Mouse (Mus musculus) ES-E14 (cell line): Measurements from ENCODE around the gene Kifc3. TPM values are rescaled to one million over a fixed set of nuclear protein-coding genes. Genes with fewer than 3 reads are reported as not detected.

ENCODE experiments used
- DNase-seq: peaks from one replicate; pipeline ENCODE4 v3.0.0-alpha.2; 2013; ENCODE audit warnings: low read depth, low spot score
- H3K27ac ChIP-seq: 2 replicates; pipeline ENCODE4 v1.5.1; 2012; ENCODE audit warnings: low read depth, mild to moderate bottlenecking, low read length, moderate library complexity, mixed read lengths; ENCODE audit not compliant: poor library complexity, insufficient read depth, severe bottlenecking
- H3K36me3 ChIP-seq: 2 replicates; pipeline ENCODE4 v1.6.1; 2012; ENCODE audit warnings: mild to moderate bottlenecking, low read length, moderate library complexity, mixed read lengths; ENCODE audit not compliant: control insufficient read depth, poor library complexity, insufficient read depth, severe bottlenecking
- H3K4me1 ChIP-seq, 2 experiments: fragments of 150-350 bp in 1 of 2; sonication (generic) in 1 of 2; 2 replicates each; pipeline ENCODE4 v1.6.1; 2012; ENCODE audit warnings: low read length in 2 of 2, mild to moderate bottlenecking in 1 of 2, mixed read lengths in 1 of 2; ENCODE audit not compliant: control insufficient read depth in 2 of 2, insufficient read depth in 2 of 2, poor library complexity in 1 of 2
- H3K4me3 ChIP-seq, 2 experiments: fragments of 150-350 bp in 1 of 2; sonication (generic) in 1 of 2; 2 replicates each; pipeline ENCODE4 v1.5.1; 2012; ENCODE audit warnings: low read length in 2 of 2, low read depth in 1 of 2, mild to moderate bottlenecking in 1 of 2, mixed read lengths in 1 of 2; ENCODE audit not compliant: insufficient read depth in 1 of 2, poor library complexity in 1 of 2, severe bottlenecking in 1 of 2
- H3K9ac ChIP-seq: 2 replicates; pipeline ENCODE4 v1.6.1; 2012; ENCODE audit warnings: low read depth, mild to moderate bottlenecking, low read length, mixed read lengths; ENCODE audit not compliant: poor library complexity, insufficient read depth, severe bottlenecking
- H3K9me3 ChIP-seq: fragments of 150-350 bp; sonication (generic); 2 replicates; pipeline ENCODE4 v1.6.1; 2012; ENCODE audit warnings: low read depth, mild to moderate bottlenecking, low read length; ENCODE audit not compliant: control insufficient read depth, insufficient read depth
- CHD2 ChIP-seq: IDR thresholded peaks from 2 replicates; pipeline ENCODE4 v1.6.1; 2014; ENCODE audit warnings: mild to moderate bottlenecking, low read depth, low read length, inconsistent platforms
- HCFC1 ChIP-seq: IDR thresholded peaks from 2 replicates; pipeline ENCODE4 v1.6.1; 2012; ENCODE audit warnings: low read length, inconsistent platforms, borderline replicate concordance; ENCODE audit not compliant: insufficient read depth
- MAFK ChIP-seq: IDR thresholded peaks from 2 replicates; pipeline ENCODE4 v1.6.1; 2014; ENCODE audit warnings: mild to moderate bottlenecking, low read depth, low read length, inconsistent platforms; ENCODE audit not compliant: insufficient read depth
- ZC3H11A ChIP-seq: IDR thresholded peaks from 2 replicates; pipeline ENCODE4 v1.6.1; 2012; ENCODE audit warnings: low read depth, mild to moderate bottlenecking, inconsistent platforms, low read length, borderline replicate concordance
- ZNF384 ChIP-seq: IDR thresholded peaks from 2 replicates; pipeline ENCODE4 v1.6.1; 2012; ENCODE audit warnings: low read depth, low read length, inconsistent platforms
- in situ Hi-C, 2 experiments: fragments of 600-800 bp; cut with MboI; formaldehyde crosslinking; loops; one replicate each; pipeline ENCODE4 v1.15.1; 2025; ENCODE audit warnings: low sequenced_read_pairs in 2 of 2, inconsistent platforms in 1 of 2; ENCODE audit not compliant: unreplicated experiment in 2 of 2
- total RNA-seq: library from RNA; depleted of rRNA; stranded (reverse); fragments of 300-350 nt; gene quantifications from 2 replicates; pipeline ENCODE4 v1.2.3, GENCODE M21; 2012

The Kifc3 gene
- total RNA-seq, 1 experiment, result 45.6 TPM

DNA sequence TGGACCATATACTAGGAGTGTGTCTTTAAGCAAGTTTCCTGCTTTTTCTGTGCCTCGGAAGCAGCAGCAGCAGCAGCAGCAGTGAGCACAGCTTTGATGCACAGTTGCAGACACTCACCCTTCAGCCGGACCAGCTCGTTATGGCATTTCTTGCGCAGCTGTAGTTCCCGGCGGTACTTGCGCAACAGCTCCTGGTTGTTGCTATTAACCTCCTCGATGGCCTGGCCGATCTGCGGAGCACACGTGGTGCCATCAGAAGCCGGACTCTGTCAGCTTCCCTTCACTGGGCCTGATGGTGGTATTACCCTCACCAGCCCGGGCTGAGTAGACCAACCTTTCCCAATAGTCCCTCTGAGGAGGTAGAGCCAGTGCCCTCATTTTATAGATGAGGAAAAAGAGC is 95.3 kb downstream of the Kifc3 start:
- Histone ChIP-seq H3K36me3 (peaks cover 27% of the 10 kb centered on the region), H3K27ac (no peak overlapping the region)
- in situ Hi-C loops, result loop anchor here in 1 of 2 experiments (25.0 kb wide), 1 partner anchor 105 kb away; the partner anchor contains the start of gene Kifc3

DNA sequence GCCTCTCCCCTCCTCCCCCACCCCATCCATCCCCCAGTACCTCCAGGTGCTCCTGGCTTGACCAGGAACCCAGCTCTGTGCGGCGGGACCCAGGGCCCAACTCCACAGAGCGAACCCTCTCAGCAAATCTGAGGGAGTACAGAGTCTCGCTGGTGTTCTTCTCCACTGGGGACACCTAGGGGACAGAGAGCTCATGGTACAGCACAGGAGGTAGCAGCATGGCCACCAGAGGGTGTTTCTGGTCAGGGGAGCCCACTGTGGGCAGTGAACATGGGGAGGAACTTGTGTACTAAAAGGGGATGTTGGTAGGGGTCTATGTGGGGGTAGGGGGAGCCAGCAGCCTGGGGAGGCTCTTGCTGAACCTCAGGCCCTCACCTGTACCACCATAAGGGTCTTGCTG is 100.6 kb downstream of the Kifc3 start:
- in situ Hi-C loops, result loop anchor here in 1 of 2 experiments (25.0 kb wide), 1 partner anchor 110 kb away; the partner anchor contains the start of gene Kifc3
- TF ChIP-seq ZNF384 (no peak), CHD2 (no peak), ZC3H11A (no peak), MAFK (no peak), HCFC1 (no peak)
- no peak overlapping the region for H3K27ac ChIP-seq

More for the DNA sequence above, 95.3 kb downstream of the Kifc3 start:
- H3K4me1 ChIP-seq, result no peaks in the 10 kb centered on the region
- H3K9me3 ChIP-seq, result no peaks in the 10 kb centered on the region
- TF ChIP-seq ZC3H11A (no peak), CHD2 (no peak), ZNF384 (no peak), HCFC1 (no peak), MAFK (no peak)
- H3K9ac ChIP-seq, result no peak overlapping the region
- no peak overlapping the region for H3K4me3 ChIP-seq
- no peak for DNase-seq

DNA sequence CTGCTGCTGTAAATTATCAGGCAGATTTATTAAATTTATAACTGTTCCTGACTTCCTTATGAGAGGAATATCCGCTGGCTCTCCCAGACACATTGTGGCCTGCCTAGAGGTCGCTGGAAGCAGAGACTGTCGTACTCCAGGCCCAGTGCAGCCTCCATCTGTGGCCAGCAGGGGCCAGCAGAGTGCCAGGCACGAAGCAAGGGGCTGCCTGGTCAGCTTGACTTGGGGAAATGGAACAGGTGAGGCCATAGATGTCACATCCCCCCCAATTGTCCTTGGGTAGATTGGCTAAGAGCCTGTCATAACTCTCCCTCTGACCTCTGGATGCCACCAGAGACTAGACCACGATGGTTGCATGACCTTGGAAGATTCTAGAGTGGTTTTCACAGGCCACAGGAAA is 103.6 kb downstream of the Kifc3 start:
- no peak for TF ChIP-seq ZC3H11A
- no peak for TF ChIP-seq MAFK
- no peak for TF ChIP-seq HCFC1
- Histone ChIP-seq H3K9ac (no peak overlapping the region), H3K27ac (no peak overlapping the region), H3K4me1 (no peaks in the 10 kb centered on the region), H3K4me3 (no peak overlapping the region), H3K36me3 (peaks cover 45% of the 10 kb centered on the region), H3K9me3 (no peaks in the 10 kb centered on the region)
- no peak for DNase-seq
- in situ Hi-C loops, result no loop called here

More for the DNA sequence above, 100.6 kb downstream of the Kifc3 start:
- Histone ChIP-seq H3K4me1 (no peaks in the 10 kb centered on the region), H3K9ac (no peak overlapping the region), H3K9me3 (no peaks in the 10 kb centered on the region), H3K4me3 (no peak overlapping the region), H3K36me3 (peaks cover 47% of the 10 kb centered on the region)
- DNase-seq, result no peak

DNA sequence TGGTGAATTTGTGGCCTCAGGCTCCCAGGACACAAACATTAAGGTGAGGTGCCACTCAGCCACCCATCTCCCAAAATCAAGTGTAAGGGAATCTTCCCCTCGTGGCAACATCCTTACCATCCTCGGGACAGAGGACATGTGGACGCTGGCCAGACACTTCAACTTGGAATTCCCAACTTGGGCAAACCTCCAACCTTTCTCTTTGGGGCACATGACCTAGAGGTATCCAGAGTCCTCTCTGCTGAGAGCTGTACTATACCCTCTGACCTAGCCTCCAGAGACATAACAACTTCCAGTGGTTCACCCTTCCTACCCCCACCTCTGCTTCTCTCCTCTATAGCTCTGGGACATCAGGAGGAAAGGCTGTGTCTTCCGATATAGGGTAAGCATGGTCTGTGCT is 109.0 kb downstream of the Kifc3 start:
- no peak for DNase-seq
- no peak overlapping the region for H3K9ac ChIP-seq
- H3K27ac ChIP-seq, result no peak overlapping the region
- H3K4me1 ChIP-seq, result no peaks in the 10 kb centered on the region
- peaks cover 17% of the 10 kb centered on the region; the same call in 1 of the 2 replicates for H3K36me3 ChIP-seq
- in situ Hi-C loops, result no loop called here
- no peak for TF ChIP-seq ZC3H11A
- TF ChIP-seq ZNF384, result no peak
- TF ChIP-seq MAFK, result no peak
- TF ChIP-seq HCFC1, result no peak
- TF ChIP-seq CHD2, result no peak
- no peaks in the 10 kb centered on the region for H3K9me3 ChIP-seq
- H3K4me3 ChIP-seq, result no peak overlapping the region
